Mouse (Mus musculus) retina, embryonic 14.5 days (tissue): ENCODE data around the gene Frrs1.

Experiments
- DNase-seq: peaks from one replicate; pipeline ENCODE4 v3.0.0-alpha.2; 2015; ENCODE audit warnings: low spot score

Gene Frrs1

GRCm38 (mm10) chr3:116906596-116906995 lies 47.3 kb downstream of the Frrs1 start:
- DNase-seq = no peak

- no peak for DNase-seq
Observed at GRCm38 (mm10) chr3:116914374-116914773, 55.1 kb downstream of the Frrs1 start.

- DNase-seq = no peak
Observed at GRCm38 (mm10) chr3:116914931-116915330, 55.7 kb downstream of the Frrs1 start.

GRCm38 (mm10) chr3:116917016-116917415 lies 57.8 kb downstream of the Frrs1 start:
- DNase-seq = peak; percentile 30

- DNase-seq = no peak
Observed at GRCm38 (mm10) chr3:116921535-116921934, 62.3 kb downstream of the Frrs1 start.

- no peak for DNase-seq
Observed at GRCm38 (mm10) chr3:116923042-116923441, 63.8 kb downstream of the Frrs1 start.

GRCm38 (mm10) chr3:116928994-116929393 lies 69.7 kb downstream of the Frrs1 start:
- peak; percentile 70 for DNase-seq

GRCm38 (mm10) chr3:116933158-116933557 lies 73.9 kb downstream of the Frrs1 start:
- DNase-seq = no peak

GRCm38 (mm10) chr3:116936934-116937691 lies 77.8 kb downstream of the Frrs1 start:
- peak; percentile 37 for DNase-seq

- no peak for DNase-seq
Observed at GRCm38 (mm10) chr3:116940804-116941558, 81.7 kb downstream of the Frrs1 start.

GRCm38 (mm10) chr3:116941559-116942117 lies 82.4 kb downstream of the Frrs1 start:
- no peak for DNase-seq

- no peak for DNase-seq
Observed at GRCm38 (mm10) chr3:116942751-116943150, 83.5 kb downstream of the Frrs1 start.

- DNase-seq = no peak
Observed at GRCm38 (mm10) chr3:116943422-116943821, 84.2 kb downstream of the Frrs1 start.

- DNase-seq = no peak
Observed at GRCm38 (mm10) chr3:116946476-116946875, 87.2 kb downstream of the Frrs1 start.

- DNase-seq = no peak
Observed at GRCm38 (mm10) chr3:116950665-116951115, 91.4 kb downstream of the Frrs1 start.

GRCm38 (mm10) chr3:116951489-116951888 lies 92.2 kb downstream of the Frrs1 start:
- DNase-seq = no peak

- no peak for DNase-seq
Observed at GRCm38 (mm10) chr3:116952242-116952899, 93.1 kb downstream of the Frrs1 start.

GRCm38 (mm10) chr3:116953366-116953765 lies 94.1 kb downstream of the Frrs1 start:
- DNase-seq = no peak

- no peak for DNase-seq
Observed at GRCm38 (mm10) chr3:116955061-116955460, 95.8 kb downstream of the Frrs1 start.
